Mouse (Mus musculus): ENCODE results near the gene Poldip2.

DNA sequence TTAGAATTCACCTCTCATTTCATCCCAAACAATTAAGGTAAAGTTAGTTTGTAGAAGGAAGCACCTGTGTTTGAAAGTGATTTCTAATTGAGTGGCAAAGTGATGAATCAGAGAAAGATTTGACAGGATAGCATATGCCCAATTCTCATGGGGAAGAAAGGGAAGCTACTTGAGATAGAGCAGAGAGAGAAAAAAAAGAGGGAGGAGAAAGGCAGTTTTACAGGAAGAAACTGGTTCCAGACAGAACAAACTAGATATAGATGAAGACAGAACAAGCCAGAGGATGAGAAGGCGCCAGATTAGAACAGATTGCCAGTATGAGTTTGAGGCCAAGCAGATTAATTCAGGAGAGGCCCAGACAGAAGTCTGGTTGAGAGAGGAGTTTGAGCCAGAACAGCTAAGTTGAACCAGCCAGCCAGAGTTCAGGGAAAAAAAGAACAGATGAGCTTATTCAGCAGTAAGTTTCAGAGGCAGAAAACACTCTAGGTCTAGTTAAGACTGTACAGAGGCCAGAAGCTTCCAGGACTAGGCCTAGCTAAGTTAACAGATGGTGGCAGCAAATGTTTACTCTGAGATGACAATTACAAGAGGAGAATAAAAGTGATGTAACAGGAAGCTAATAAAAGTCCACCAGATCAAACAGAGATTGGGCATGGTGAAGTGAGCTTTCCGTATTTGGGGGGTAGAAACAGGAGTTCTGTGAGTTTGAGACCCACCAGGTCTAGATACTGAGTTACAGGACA, 35.9 kb downstream of the Poldip2 start:
- TF ChIP-seq CTCF (IDR thresholded peaks at IDR 0.05; ENCODE audit: control insufficient read depth, insufficient read depth, insufficient read length) = no peak
- no peak for TF ChIP-seq MYOD1 (IDR thresholded peaks at IDR 0.05; ENCODE audit: control insufficient read depth, insufficient read length, low read depth)
- TF ChIP-seq MAX (IDR thresholded peaks at IDR 0.05) = no peak
- no peak for TF ChIP-seq CEBPB (IDR thresholded peaks at IDR 0.05; ENCODE audit: low read depth)
- no peak for TF ChIP-seq USF1 (IDR thresholded peaks at IDR 0.05; ENCODE audit: low read depth)
- no peak for TF ChIP-seq MYOG (IDR thresholded peaks at IDR 0.05; ENCODE audit: control insufficient read depth, extremely low read depth, insufficient read length)
- TF ChIP-seq FOSL1 (IDR thresholded peaks at IDR 0.05; ENCODE audit: insufficient read depth, low read length, poor library complexity, severe bottlenecking) = no peak

Data from C2C12 (cell line).